Mouse (Mus musculus): ENCODE measurements around the gene 5330417H12Rik. TPM values are rescaled to one million over a fixed set of nuclear protein-coding genes. Genes with fewer than 3 reads are reported as not detected.

Gene 5330417H12Rik
- total RNA-seq, 4 experiments from 2014 or later: not detected

DNA sequence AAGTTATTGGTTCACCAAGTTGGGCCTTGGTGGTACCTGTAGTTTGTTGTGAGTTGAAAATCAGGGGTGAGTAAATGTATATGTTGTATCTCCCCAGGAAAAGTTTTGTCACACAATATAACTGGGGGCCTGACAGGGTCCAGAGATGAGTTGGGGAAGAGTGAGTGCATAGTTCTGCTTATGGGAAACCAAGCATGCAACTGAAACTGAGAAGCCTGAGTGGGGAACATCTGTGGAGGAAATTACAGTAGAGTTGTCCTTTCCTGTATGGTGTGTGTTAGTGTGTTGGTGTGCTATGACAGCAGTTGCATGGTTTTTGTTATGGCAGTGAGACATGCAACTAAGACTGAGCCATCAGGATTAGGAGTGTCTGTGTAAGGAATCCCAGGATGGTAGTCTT is 3.4 kb upstream of the 5330417H12Rik start:
- DNase-seq (ENCODE audit: low spot score in 2 of 2): no peak

DNA sequence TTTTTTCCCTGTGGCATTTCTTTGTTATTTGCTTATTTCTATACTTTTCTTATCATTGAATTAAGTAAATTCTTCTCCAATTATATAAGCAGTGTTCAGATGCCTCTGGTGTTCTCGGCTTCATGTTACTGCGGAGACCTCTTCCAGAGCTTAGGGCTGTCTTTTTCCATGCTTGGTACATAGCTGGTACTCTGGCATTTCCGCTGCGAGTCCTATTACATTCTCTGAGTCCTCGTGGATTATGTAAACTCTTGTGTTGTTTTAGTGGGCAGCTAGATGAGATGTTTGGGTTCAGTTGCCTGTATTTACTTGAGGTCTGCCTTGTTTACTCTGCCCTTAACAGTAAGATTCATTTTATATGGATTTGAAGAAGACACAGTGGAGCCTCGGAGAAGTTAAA is 820 bp upstream of the 5330417H12Rik start:
- DNase-seq (ENCODE audit: low spot score in 2 of 2): no peak

DNA sequence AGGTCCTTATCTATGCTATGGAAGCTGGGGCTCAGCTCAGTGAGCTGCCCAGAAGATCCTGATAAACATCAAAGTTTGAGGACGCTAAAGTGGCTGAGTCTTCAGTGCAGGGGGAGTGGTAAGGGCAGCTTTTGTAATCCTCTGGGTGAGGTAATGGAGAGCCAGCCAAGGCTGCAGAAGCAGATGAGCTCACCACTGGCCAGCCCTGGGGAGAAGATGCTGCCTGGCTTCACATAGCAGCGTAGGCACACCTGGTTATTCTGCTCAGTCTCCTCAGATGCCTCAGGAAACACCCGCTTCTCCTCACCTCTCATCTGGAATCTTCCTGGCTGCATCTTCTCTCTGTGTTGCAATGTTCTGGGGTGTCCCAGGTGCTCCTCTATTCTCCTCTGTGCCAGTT is 529 bp downstream of the 5330417H12Rik start:
- no peak for DNase-seq (ENCODE audit: low spot score in 2 of 2)

GRCm38 (mm10) chr7:107620137-107620536 is 4.8 kb downstream of the 5330417H12Rik start:
- DNase-seq (ENCODE audit: low spot score in 2 of 2): no peak

DNA sequence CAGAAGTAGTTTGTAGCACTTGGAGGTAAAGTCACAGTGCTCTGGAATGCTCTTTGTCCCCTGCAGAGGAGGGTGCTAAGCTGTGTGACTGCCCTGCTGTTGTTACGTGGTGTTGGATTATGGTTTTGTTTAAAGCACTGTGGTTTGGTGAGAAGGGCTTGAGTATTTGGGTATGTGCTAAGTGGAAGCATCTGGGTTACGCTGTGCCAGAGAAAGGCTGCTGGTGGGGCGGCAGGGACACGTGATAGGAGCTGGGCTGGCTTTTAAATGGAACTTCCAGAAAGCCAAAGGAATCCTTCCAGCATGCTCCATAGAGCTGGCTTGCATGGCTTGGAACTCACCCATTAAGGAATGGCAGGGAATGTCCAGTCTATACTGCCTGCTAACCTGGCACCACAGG is 5.7 kb downstream of the 5330417H12Rik start:
- DNase-seq (ENCODE audit: low spot score in 2 of 2): no peak

DNA sequence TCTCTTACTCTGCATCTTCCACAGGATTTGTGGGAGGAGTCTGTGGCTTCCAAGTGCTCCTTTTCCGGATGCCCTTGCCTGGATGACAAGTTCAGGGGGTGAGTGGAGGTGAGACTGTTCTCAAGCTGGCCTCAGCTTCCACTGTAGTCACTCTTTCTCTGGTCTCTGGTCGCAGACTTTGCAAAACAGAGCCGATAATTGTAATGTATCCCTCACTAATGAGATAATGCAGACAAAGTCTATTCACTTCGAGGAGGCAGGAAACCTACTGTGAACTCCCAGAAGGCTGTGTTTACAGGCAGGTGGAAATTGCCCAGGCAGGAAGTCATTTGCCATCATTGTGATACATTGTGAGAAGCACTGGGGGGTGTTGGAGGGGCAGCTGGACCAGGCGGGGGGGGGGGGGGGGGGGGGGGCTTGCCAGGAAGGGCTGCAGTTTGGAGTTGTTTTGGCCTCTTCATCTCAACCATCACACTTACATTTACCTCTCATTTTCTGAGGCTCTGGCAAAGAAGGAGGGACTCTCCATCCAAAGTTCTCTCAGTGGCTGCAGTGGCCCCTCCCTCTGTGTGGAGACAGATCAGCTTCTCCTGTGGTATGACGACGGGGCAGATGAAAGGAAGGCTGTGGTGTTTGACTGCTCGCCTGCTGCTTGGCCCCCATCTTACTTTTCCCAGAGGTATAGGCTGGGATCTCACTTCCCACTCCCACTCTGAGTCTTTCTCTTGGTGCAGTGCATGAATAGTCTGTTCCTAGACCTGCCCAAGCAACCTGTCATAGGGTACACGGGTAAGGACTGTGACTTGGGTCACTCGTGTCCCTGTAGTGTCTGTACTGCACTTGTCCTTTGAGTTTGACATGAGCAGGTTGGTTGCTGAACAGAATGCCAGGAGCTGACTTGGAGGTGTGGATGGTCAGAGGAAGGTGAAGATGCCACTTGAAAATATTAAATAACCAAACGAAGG is 6.7 kb downstream of the 5330417H12Rik start:
- no peak for DNase-seq (ENCODE audit: low spot score in 2 of 2)

DNA sequence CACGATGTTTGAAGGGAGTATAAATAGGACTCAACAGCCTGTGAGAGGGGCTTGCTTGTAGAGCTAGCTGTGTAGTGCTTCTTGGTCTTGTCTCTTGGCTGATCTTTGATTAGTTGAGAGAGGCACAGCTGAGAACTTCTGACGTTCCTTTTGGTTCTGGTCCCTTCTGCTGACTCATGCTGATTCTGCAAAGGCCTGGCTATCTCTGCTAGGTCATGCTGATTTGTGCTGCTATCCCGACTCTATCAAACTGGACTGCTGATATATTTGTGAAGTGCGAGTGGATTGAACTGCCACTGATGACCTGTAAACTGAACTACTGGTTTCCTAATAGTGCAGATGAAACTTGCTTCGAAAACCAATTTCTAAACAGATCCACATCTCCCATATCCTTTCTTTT is 14.1 kb downstream of the 5330417H12Rik start:
- no peak for DNase-seq (ENCODE audit: low spot score in 2 of 2)

DNA sequence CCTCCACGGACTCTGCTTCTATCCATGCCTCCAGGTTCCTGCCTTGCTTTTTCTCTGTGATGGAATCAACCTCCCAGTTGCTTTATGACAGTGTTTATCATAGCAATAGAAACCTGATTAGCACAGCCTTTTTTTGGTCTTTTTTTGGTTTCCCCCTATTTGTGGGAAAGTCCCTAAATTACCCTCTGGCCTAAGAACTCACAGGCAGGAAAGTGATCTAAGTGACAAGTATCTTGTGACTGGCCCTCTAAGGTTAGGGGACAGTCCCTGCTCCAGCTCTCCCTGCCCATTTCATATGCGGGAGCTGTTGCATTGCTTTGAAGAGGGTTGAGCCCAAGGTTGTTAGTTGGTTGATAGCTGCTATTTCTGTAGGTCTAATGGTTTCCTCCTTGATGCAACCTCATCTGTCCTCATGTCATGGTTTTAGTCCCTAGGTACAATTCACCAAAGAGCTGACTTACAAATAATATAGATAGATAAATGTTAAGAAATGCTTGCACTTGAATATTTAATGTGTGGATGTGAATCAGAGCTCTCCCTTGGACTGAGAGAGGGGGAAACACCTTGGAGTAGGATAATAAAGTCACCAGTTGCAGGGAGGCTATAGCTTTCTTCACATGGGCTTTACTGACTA is 15.2 kb downstream of the 5330417H12Rik start:
- DNase-seq (ENCODE audit: low spot score in 2 of 2): no peak

GRCm38 (mm10) chr7:107607766-107608165 is 17.2 kb downstream of the 5330417H12Rik start:
- DNase-seq (ENCODE audit: low spot score in 2 of 2): no peak

GRCm38 (mm10) chr7:107602913-107603312 is 22.0 kb downstream of the 5330417H12Rik start:
- no peak for DNase-seq (ENCODE audit: low spot score in 2 of 2)

- DNase-seq (ENCODE audit: low spot score in 2 of 2): no peak
Measured at GRCm38 (mm10) chr7:107602505-107602904, 22.5 kb downstream of the 5330417H12Rik start.

- DNase-seq (ENCODE audit: low spot score in 2 of 2): no peak
Measured at GRCm38 (mm10) chr7:107600651-107601050, 24.3 kb downstream of the 5330417H12Rik start.

DNA sequence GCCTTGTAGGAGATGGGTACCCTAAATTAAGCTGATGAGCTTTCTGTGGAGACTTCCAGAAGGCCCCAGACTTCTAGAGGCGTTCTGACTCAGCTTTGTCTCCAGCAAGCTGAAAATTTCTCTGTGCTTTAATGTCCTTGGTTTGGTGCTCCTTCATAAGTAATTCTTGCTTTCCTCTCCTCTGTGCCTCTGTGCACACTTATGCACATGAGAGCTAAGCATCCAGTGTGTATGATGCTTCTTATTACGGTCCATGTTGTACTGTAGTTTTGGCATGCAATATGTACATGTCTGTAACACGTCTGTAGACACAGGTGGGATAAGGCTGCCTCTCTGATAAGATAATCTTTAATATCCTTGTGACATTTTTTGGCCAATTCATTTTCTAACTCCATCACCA is 27.0 kb downstream of the 5330417H12Rik start:
- DNase-seq (ENCODE audit: low spot score in 2 of 2): no peak

DNA sequence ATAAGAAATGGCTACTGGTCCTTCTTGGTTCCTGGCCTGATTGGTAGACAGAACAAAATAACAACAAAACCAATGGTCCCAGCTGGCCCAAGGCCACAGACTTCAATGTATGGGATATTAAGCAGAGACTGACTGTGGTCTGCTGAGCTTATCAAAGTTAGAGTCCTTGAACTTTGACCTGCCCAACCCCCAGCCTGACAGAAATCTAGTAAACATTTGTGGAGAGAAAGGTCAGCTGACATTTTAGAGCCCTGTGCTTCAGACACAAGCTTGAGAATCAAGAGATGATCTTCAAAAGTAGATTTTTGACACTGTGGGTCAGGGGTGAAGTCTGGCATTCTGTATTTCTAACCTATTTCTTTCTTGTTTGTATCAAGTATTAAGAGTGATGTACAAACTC is 28.2 kb downstream of the 5330417H12Rik start:
- DNase-seq (ENCODE audit: low spot score in 2 of 2): no peak

DNA sequence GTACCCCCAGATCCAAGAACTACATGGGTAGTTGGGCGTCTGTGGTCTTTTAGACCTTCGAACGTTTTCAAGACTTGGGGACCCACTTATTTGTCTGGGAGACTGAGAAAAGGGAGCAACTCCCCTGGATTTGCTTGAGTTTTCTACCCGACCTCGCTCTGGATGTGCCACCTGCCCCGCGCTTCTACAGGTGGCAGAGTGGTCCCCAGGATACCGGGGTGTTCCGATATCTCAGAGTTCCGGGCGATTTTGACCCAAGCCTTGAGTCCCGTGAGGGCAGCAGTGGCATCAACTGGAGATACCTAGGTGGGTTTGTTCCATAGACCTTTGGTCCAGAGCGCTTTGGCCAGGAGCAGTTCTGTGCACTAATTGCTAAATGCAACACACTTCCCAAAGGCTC is 29.5 kb downstream of the 5330417H12Rik start:
- DNase-seq (ENCODE audit: low spot score in 2 of 2): no peak

DNA sequence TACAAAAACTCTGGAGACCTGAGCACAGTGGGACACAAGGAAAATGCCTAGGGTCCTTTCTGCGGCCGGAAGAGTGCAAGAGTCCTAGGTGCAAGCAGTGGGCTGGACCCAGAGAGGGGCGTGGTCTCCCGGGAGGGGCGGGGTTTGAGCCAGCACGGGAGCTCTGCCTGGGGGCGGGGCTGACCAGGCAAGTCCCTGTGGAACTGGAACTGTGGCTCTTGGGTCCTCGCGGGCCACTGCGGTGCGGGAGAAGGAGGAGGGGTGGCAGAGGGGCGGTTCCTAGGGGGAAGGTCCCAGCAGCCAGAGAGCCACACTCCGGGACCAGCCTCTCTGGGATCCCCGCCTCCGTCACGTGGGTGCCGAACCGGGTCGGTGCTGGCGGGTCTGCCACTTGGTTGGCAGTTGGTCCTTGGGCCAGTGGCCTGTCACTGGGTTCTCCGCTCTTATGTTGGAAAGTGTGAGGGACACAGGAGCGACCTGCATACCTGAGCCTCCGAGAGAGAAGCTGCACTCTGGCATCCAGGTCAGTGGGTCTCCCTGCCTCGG is 30.0 kb downstream of the 5330417H12Rik start, which contains the start of gene Ppfibp2:
Gene Ppfibp2 (plus strand): TSS at position 351 of the 546 bp plus-strand sequence.
- peak; percentile 81 to 88 for DNase-seq (ENCODE audit: low spot score in 2 of 2)

DNA sequence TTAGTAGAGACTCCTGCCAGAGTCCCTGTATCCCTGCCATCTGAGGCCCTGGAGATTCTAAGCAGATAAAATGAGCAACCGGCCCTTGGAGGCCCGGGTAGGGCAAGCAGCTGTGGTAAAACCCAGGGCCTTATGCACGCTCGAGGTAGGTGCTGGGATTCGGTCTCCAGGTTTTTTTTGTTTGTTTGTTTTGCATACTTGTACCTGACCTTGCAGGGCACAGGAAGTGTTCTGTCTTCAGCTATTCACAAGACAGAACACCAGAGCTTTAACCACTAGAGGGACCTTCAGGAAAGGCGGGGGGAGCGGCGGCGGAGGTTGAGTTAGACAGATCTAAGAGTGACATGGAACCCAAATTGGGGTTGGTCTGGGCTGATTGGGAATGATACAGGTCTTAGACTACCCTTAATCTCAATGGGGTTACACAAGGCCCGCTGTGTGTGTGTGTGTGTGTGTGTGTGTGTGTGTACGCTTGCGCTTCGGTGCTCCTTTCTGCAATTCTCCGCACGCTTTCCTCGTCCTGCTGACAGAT is 30.6 kb downstream of the 5330417H12Rik start:
- DNase-seq (ENCODE audit: low spot score in 2 of 2): peak; percentile 14 to 33

- no peak for DNase-seq (ENCODE audit: low spot score in 2 of 2)
Measured at GRCm38 (mm10) chr7:107593904-107594303, 31.1 kb downstream of the 5330417H12Rik start.

DNA sequence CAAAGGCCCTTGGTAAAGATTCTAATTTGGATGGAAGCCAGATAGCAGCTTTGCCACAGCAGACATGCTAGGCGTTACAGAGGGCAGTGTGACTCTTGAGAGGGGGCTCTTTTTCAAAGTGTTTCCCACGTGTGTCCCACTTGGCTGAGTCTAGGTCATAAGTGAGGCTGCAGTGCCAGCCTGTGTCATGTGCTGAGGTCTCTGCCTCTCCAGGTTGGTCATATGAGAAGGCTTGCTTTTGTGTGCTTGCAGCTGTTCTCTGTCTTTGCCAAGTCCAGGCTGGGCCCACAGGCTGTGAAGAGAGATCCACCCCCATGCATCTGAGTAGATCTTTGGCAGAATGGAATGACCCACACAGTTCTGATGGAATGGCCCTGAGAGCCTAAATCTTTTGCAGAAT is 32.3 kb downstream of the 5330417H12Rik start:
- peak; percentile 30 to 57 for DNase-seq (ENCODE audit: low spot score in 2 of 2)

DNA sequence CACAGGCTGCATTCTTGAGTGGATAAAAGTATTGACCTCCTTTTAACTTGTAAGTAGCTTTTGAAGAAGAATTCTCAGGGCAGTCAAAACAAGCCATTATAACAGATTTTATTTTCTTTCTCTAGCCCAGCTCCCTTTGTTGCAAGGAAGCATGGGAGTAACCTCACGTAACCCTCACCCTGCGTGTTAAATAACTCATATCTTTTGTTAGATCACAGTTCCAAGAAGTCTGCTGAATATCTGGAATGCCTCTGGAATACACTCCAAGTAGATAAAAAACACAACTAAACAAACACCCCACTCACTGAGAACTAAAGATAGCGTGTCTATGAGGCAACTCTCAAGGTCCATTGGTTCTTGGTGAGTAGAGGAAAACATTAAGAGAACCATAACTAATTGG is 50.7 kb downstream of the 5330417H12Rik start:
- DNase-seq (ENCODE audit: low spot score in 2 of 2): no peak
